Mouse (Mus musculus): ENCODE results near the gene Lhfp.

- TF ChIP-seq CTCF (IDR thresholded peaks at IDR 0.05; ENCODE audit: low read depth) (no peak), EP300 (IDR thresholded peaks at IDR 0.05; ENCODE audit: low read depth) (no peak)
These were observed 18.6 kb downstream of the Lhfp start for GRCm38 (mm10) chr3:53059959-53060358.
